Mouse (Mus musculus) mouse embryonic stem cell (cell line): ENCODE data around the gene Hspa12b.

Source experiments
- in situ Hi-C, 2 experiments: fragments of 300-500 bp; cut with MboI; formaldehyde crosslinking; loops; 1 replicate in 1 of 2; 3 replicates in 1 of 2; pipeline ENCODE4 v1.14.3; 2019 to 2020; ENCODE audit warnings: low sequenced_read_pairs in 2 of 2, low pct_unique_long_range_greater_than_20kb in 1 of 2, mixed read lengths in 1 of 2; ENCODE audit not compliant: unreplicated experiment in 1 of 2

Gene Hspa12b

GRCm38 (mm10) chr2:131143007-131143780, 16.1 kb downstream of the Hspa12b start:
- in situ Hi-C loops: no loop called here

DNA sequence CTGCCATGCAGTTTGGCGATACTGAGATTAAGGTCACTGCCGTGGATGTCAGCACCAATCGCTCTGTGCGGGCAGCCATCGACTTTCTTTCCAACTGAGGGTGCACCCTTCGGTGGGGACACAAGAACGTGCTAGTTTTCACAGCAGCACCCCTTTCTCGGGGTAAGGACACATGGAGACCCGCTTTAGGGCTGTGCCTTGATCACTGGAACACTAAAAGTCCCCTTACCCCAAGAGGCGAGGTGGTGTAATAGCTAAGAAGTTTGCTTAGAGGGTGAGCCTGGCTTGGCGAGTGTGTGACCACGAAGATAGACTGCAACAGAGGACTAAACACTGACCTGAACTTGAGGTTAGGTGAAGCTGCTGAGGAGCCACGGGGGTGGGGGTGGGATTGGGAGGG, 18.0 kb downstream of the Hspa12b start:
- in situ Hi-C loops: no loop called here

- in situ Hi-C loops: no loop called here
These were observed 18.5 kb downstream of the Hspa12b start for GRCm38 (mm10) chr2:131145536-131145935.

- in situ Hi-C loops: no loop called here
These were observed 19.3 kb downstream of the Hspa12b start for GRCm38 (mm10) chr2:131146193-131147042.

- in situ Hi-C loops: no loop called here
These were observed 19.9 kb downstream of the Hspa12b start for GRCm38 (mm10) chr2:131147043-131147365.

DNA sequence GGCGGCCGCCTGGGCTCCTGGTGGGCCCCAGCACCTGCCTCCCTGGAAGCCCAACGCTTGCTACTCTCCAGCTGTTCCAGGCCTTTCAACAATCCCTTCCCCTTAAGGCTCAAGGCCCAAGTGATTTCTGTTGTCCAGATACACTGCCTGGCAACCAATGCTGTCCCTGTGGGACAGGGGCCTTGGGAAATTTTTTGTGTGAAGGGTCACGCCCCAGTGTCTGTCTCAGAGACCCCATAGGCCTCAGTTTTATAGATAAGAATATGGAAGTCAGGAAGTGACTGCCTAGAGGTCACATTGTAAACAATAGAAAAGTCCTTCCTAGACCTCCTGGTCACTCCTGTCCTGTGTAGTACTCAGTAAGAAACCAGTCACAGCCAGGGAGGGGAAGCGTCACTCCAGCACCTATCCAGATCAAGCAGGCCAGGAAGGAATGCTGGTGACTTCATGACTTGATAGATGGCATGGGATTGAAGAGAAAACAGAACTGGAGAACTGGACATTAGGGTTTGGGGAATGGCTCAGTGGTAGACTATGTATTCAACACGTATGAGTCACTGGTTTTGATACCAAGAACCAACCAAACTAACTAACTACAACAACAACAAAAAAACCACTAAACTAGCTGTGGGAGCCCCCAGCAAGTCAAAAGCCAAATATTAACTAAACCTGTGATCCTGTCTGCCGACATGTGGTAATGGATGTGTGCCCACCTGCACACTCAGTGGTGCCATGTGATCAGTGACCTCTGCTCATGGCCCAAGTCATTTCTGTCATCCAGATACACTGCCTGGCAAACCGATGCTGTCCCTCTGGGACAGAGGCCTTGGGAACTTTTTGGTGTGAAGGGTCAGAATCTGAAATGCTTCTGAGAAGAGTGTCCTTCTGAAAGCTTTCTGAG, 21.5 kb downstream of the Hspa12b start:
- in situ Hi-C loops: no loop called here

GRCm38 (mm10) chr2:131149254-131149578, 22.1 kb downstream of the Hspa12b start:
- in situ Hi-C loops: no loop called here

GRCm38 (mm10) chr2:131152166-131152730, 25.2 kb downstream of the Hspa12b start:
- in situ Hi-C loops: no loop called here

- in situ Hi-C loops: no loop called here
These were observed 27.0 kb downstream of the Hspa12b start for GRCm38 (mm10) chr2:131154036-131154435.

DNA sequence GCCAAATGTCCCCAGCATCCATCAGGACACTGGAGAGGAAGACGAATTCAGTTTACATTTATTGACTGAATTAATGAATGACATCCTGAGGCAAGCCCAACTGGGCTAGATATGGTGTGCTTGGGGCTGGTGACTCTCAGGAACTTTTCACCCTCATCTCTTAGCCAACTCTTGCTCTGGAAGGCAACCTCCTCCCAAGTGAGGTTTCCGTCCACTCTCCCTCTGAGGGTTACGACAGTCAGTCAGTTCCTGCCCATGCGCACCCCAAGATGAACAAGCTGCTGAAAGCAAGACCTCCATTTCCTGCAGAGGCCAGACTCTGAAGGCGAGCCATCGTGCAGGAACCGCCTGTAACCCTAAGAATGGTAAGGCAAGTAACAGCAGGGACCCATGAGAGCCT, 29.9 kb downstream of the Hspa12b start:
- in situ Hi-C loops: no loop called here

DNA sequence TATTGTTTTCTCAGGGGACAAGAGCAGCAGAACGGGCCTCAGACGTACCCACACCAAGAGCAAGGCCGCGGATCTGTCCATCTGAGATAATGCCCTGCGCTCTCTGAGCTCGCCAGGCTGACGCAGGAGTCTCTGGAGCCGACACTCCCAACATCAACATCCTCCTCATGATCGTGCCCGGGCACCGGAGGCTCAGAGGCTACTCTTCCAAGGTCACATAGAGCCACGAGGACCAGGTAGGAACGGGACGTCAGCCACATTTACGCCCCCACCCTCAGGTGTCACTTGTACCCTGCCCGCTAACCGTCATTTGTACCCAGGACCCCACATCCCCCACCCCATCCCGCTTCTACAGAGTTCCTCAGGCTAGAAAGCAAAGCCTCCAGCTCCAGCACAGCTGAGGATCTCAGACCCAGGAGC, 32.4 kb downstream of the Hspa12b start:
- in situ Hi-C loops: no loop called here

GRCm38 (mm10) chr2:131159938-131160581, 33.0 kb downstream of the Hspa12b start, which contains the start of gene 1700037H04Rik:
Gene 1700037H04Rik, minus strand, starts transcription at chr2:131160081.
- in situ Hi-C loops: no loop called here

DNA sequence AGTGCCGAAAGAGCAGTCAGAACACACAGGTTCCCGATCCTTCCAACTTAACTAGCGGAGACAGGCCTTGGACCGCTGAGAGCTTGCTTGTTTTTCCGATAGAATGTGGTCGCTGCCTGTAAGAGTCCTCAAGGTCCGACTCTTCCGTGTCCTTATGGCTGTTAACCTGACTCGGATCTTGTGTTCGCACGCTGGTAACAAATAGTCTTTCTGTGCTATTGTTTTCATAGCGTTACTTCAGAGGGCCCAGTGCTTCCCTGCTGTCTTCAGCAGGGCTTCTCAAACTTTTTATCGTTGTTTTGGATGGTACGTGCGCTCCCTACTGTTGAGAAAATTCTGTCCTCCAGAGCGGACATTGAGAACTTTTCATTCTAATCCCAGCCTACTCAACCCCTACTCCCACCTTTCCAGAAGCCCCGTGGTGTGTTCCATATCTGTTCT, 33.6 kb downstream of the Hspa12b start:
- in situ Hi-C loops: no loop called here

GRCm38 (mm10) chr2:131163924-131164323, 36.8 kb downstream of the Hspa12b start:
- in situ Hi-C loops: no loop called here

DNA sequence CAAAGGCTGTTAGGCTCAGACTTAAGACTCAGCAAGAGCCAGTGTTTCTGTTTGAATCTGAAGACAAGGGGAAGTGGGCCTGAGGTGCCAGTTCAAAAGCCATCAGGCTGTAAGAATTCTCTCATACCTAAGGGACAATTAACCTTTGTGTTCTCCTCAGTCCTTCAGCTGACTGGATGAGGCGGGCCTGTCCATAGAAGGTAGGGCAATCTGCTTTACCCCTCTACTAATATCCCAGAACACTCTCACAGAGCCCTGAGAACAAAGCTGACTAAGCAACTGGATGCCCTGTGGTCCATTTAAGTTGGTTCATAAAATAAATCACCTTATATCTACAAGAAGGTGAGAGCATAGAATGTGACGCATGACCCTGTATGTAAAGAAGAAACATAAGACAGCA, 39.1 kb downstream of the Hspa12b start:
- in situ Hi-C loops: no loop called here

DNA sequence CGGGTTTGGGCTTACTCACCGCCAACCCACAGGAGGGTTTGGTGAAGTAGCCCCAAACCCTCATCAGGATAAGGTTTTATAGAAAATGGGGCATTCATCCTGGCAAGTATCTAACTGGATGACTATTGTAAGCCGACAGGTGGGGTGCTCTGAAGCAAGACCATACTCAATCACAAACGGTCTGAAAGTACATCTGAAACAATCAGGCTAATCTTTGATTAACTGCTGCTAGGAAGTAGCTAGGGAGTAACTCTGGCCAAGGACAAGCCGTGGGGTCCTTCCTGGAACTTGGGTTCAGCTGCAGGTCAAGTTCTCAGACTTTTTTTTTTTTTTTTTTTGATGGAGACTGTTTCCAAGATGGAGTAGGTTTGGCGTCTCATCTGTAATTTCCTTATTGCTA, 40.9 kb downstream of the Hspa12b start:
- in situ Hi-C loops: no loop called here

DNA sequence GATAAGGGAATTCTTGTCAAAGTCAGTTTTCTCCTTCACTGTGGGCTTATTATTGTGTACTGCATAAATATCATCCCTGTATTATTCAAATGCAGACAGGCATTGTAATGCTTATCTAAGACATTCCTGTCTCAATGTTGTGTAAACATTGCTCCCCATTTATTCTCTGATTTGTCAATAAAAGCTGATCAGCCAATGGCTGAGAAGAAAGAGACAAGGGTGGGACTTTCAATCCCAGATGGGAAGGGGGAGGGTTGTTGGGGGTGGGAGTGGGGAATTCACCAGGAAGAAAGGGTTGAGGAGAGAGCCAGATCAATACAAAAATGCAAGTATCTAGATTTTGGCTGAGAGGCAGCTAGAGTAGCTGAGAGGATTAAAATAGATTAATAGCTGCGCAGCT, 41.8 kb downstream of the Hspa12b start:
- in situ Hi-C loops: no loop called here

DNA sequence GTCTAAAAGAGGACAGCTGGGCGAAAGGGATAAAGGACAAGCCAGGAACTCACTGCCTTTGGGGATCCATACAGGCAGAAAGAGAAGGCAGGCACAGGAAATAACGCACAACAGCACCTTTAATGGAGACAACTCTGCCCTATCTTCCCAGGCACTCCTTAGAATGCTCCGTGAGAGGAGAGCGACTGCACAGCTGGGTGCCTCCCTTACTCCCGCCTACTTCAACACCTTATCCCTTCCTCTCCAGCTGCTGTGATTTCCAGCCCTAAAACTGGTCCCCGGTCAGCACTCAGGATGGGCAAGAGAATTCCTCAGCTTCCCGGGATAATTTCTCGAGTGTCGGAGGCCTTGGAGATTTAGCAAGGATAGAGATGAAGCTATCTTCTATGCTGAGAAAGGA, 43.9 kb downstream of the Hspa12b start:
- in situ Hi-C loops: no loop called here
